Mouse (Mus musculus): ENCODE data around the gene Npr1. TPM values are rescaled to one million over a fixed set of nuclear protein-coding genes. Genes with fewer than 3 reads are reported as not detected.

Npr1 gene
- total and polyA plus RNA-seq, 2 experiments, result 5.6 to 13.2 TPM

- no peaks in the 10 kb centered on the region; the same call in 1 of the 2 replicates for H3K79me2 ChIP-seq (ENCODE audit: control insufficient read depth, insufficient read depth, low read length)
- no peaks in the 10 kb centered on the region for H3K4me1 ChIP-seq (ENCODE audit: control insufficient read depth, insufficient read depth, low read length)
- no peaks in the 10 kb centered on the region for H3K36me3 ChIP-seq (ENCODE audit: control insufficient read depth, insufficient read depth, low read length)
- TF ChIP-seq POLR2A (IDR thresholded peaks at IDR 0.05; ENCODE audit: extremely low read depth, insufficient read depth, low read length), result no peak
- no peak for TF ChIP-seq CTCF (IDR thresholded peaks at IDR 0.05; ENCODE audit: low read depth, low read length)
- H3K9ac ChIP-seq (ENCODE audit: low read depth, low read length), result no peak overlapping the region
- peaks cover 13% of the 10 kb centered on the region for H3K27me3 ChIP-seq (ENCODE audit: control insufficient read depth, insufficient read depth, low read length)
- H3K27ac ChIP-seq (replicated peaks; ENCODE audit: insufficient read depth, low read depth, low read length), result no peak overlapping the region
- DNase-seq (ENCODE audit: extremely low read depth, low read depth, low spot score), result no peak
- peak overlapping the region; percentile 14; the same call in 1 of the 2 replicates for H3K4me3 ChIP-seq (ENCODE audit: insufficient read depth, low read depth, low read length)
- 41% methylated on average over 7 of the region's 7 CpGs for WGBS
Measured at GRCm38 (mm10) chr3:90462579-90462978, 3.1 kb downstream of the Npr1 start.

- no peak overlapping the region for H3K4me3 ChIP-seq (ENCODE audit: insufficient read depth, low read depth, low read length)
- H3K27ac ChIP-seq (replicated peaks; ENCODE audit: insufficient read depth, low read depth, low read length), result no peak overlapping the region
- 73% methylated on average over 3 of the region's 3 CpGs for WGBS
- no peak overlapping the region for H3K9ac ChIP-seq (ENCODE audit: low read depth, low read length)
- H3K36me3 ChIP-seq (ENCODE audit: control insufficient read depth, insufficient read depth, low read length), result no peaks in the 10 kb centered on the region
- no peaks in the 10 kb centered on the region; the same call in 1 of the 2 replicates for H3K79me2 ChIP-seq (ENCODE audit: control insufficient read depth, insufficient read depth, low read length)
- DNase-seq (ENCODE audit: extremely low read depth, low read depth, low spot score), result no peak
- TF ChIP-seq POLR2A (IDR thresholded peaks at IDR 0.05; ENCODE audit: extremely low read depth, insufficient read depth, low read length) (no peak), CTCF (IDR thresholded peaks at IDR 0.05; ENCODE audit: low read depth, low read length) (no peak)
- H3K4me1 ChIP-seq (ENCODE audit: control insufficient read depth, insufficient read depth, low read length), result no peaks in the 10 kb centered on the region
- H3K27me3 ChIP-seq (ENCODE audit: control insufficient read depth, insufficient read depth, low read length), result peaks cover 13% of the 10 kb centered on the region
Measured at GRCm38 (mm10) chr3:90461935-90462334, 3.7 kb downstream of the Npr1 start.

- H3K9ac ChIP-seq (ENCODE audit: low read depth, low read length), result no peak overlapping the region
- H3K36me3 ChIP-seq (ENCODE audit: control insufficient read depth, insufficient read depth, low read length), result no peaks in the 10 kb centered on the region
- H3K27me3 ChIP-seq (ENCODE audit: control insufficient read depth, insufficient read depth, low read length), result peaks cover 8% of the 10 kb centered on the region
- 66% methylated on average over 5 of the region's 5 CpGs for WGBS
- H3K27ac ChIP-seq (replicated peaks; ENCODE audit: insufficient read depth, low read depth, low read length), result no peak overlapping the region
- H3K4me3 ChIP-seq (ENCODE audit: insufficient read depth, low read depth, low read length), result no peak overlapping the region
- H3K79me2 ChIP-seq (ENCODE audit: control insufficient read depth, insufficient read depth, low read length), result no peaks in the 10 kb centered on the region; the same call in 1 of the 2 replicates
- DNase-seq (ENCODE audit: extremely low read depth, low read depth, low spot score), result no peak
- no peak for TF ChIP-seq CTCF (IDR thresholded peaks at IDR 0.05; ENCODE audit: low read depth, low read length)
- no peak for TF ChIP-seq POLR2A (IDR thresholded peaks at IDR 0.05; ENCODE audit: extremely low read depth, insufficient read depth, low read length)
- H3K4me1 ChIP-seq (ENCODE audit: control insufficient read depth, insufficient read depth, low read length), result no peaks in the 10 kb centered on the region
Measured at GRCm38 (mm10) chr3:90460315-90460714, 5.4 kb downstream of the Npr1 start.

GRCm38 (mm10) chr3:90459727-90460126, 5.9 kb downstream of the Npr1 start:
- 79% methylated on average over 9 of the region's 9 CpGs for WGBS
- no peaks in the 10 kb centered on the region; the same call in 1 of the 2 replicates for H3K79me2 ChIP-seq (ENCODE audit: control insufficient read depth, insufficient read depth, low read length)
- no peak overlapping the region for H3K27ac ChIP-seq (replicated peaks; ENCODE audit: insufficient read depth, low read depth, low read length)
- H3K36me3 ChIP-seq (ENCODE audit: control insufficient read depth, insufficient read depth, low read length), result no peaks in the 10 kb centered on the region
- H3K27me3 ChIP-seq (ENCODE audit: control insufficient read depth, insufficient read depth, low read length), result peaks cover 2% of the 10 kb centered on the region
- no peak for DNase-seq (ENCODE audit: extremely low read depth, low read depth, low spot score)
- TF ChIP-seq CTCF (IDR thresholded peaks at IDR 0.05; ENCODE audit: low read depth, low read length) (no peak), POLR2A (IDR thresholded peaks at IDR 0.05; ENCODE audit: extremely low read depth, insufficient read depth, low read length) (no peak)
- no peaks in the 10 kb centered on the region for H3K4me1 ChIP-seq (ENCODE audit: control insufficient read depth, insufficient read depth, low read length)
- no peak overlapping the region for H3K4me3 ChIP-seq (ENCODE audit: insufficient read depth, low read depth, low read length)
- H3K9ac ChIP-seq (ENCODE audit: low read depth, low read length), result no peak overlapping the region

GRCm38 (mm10) chr3:90454931-90455330, 10.7 kb downstream of the Npr1 start:
- no peaks in the 10 kb centered on the region for H3K27me3 ChIP-seq (ENCODE audit: control insufficient read depth, insufficient read depth, low read length)
- no peaks in the 10 kb centered on the region for H3K79me2 ChIP-seq (ENCODE audit: control insufficient read depth, insufficient read depth, low read length)
- H3K36me3 ChIP-seq (ENCODE audit: control insufficient read depth, insufficient read depth, low read length), result no peaks in the 10 kb centered on the region
- H3K9ac ChIP-seq (ENCODE audit: low read depth, low read length), result no peak overlapping the region
- no peaks in the 10 kb centered on the region; the same call in 1 of the 2 replicates for H3K4me1 ChIP-seq (ENCODE audit: control insufficient read depth, insufficient read depth, low read length)
- H3K27ac ChIP-seq (replicated peaks; ENCODE audit: insufficient read depth, low read depth, low read length), result no peak overlapping the region
- H3K4me3 ChIP-seq (ENCODE audit: insufficient read depth, low read depth, low read length), result no peak overlapping the region
- 93% methylated on average over 14 of the region's 14 CpGs for WGBS
- TF ChIP-seq POLR2A (IDR thresholded peaks at IDR 0.05; ENCODE audit: extremely low read depth, insufficient read depth, low read length), result no peak
- TF ChIP-seq CTCF (IDR thresholded peaks at IDR 0.05; ENCODE audit: low read depth, low read length), result no peak
- no peak for DNase-seq (ENCODE audit: extremely low read depth, low read depth, low spot score)

- H3K9ac ChIP-seq (ENCODE audit: low read depth, low read length), result no peak overlapping the region
- WGBS, result 56% methylated on average over 10 of the region's 10 CpGs
- no peak for TF ChIP-seq CTCF (IDR thresholded peaks at IDR 0.05; ENCODE audit: low read depth, low read length)
- TF ChIP-seq POLR2A (IDR thresholded peaks at IDR 0.05; ENCODE audit: extremely low read depth, insufficient read depth, low read length), result no peak
- peak overlapping the region; percentile 12; the same call in 1 of the 2 replicates for H3K4me3 ChIP-seq (ENCODE audit: insufficient read depth, low read depth, low read length)
- H3K36me3 ChIP-seq (ENCODE audit: control insufficient read depth, insufficient read depth, low read length), result no peaks in the 10 kb centered on the region
- no peak for DNase-seq (ENCODE audit: extremely low read depth, low read depth, low spot score)
- H3K79me2 ChIP-seq (ENCODE audit: control insufficient read depth, insufficient read depth, low read length), result no peaks in the 10 kb centered on the region
- 0 out of 2 replicates have a peak overlapping the region, but pooled peaks have one; percentile 10 for H3K27ac ChIP-seq (replicated peaks; ENCODE audit: insufficient read depth, low read depth, low read length)
- no peaks in the 10 kb centered on the region; the same call in 1 of the 2 replicates for H3K4me1 ChIP-seq (ENCODE audit: control insufficient read depth, insufficient read depth, low read length)
- H3K27me3 ChIP-seq (ENCODE audit: control insufficient read depth, insufficient read depth, low read length), result no peaks in the 10 kb centered on the region
Measured at GRCm38 (mm10) chr3:90451396-90452095, 14.1 kb downstream of the Npr1 start.
